Comparison of ENCODE assay signal across 8 mouse cellular contexts in genomic region chr15:84167600-84167999, GRCm38 (mm10). TPM values are rescaled to one million over a fixed set of nuclear protein-coding genes. Genes with fewer than 3 reads are reported as not detected.
DNase-seq lines count a peak whose midpoint lies in the region; ATAC-seq and TF ChIP-seq lines count a peak whose summit lies in the region.

Gene Pnpla3, plus strand, starts transcription at chr15:84167837.

- H3K9me3 ChIP-seq in ES-E14 (ENCODE audit: control insufficient read depth, insufficient read depth, low read depth, low read length): no peaks in the 10 kb centered on the region
- H3K9me3 ChIP-seq in forebrain, postnatal 0 days (ENCODE audit: low read length): no peaks in the 10 kb centered on the region
- no peaks in the 10 kb centered on the region for H3K9me3 ChIP-seq in neural tube, embryonic 15.5 days (replicated peaks)

- H3K4me2 ChIP-seq in forebrain, postnatal 0 days (ENCODE audit: low read depth): peak within 1 kb of the TSS; percentile 65
- peak within 1 kb of the TSS; percentile 76 for H3K4me2 ChIP-seq in neural tube, embryonic 15.5 days

- no peaks in the 10 kb centered on the region for H3K36me3 ChIP-seq in ES-E14 (ENCODE audit: control insufficient read depth, insufficient read depth, low read length, poor library complexity, severe bottlenecking)
- 0 out of 2 replicates have a peak, but pooled peaks cover 3% of the 10 kb centered on the region for H3K36me3 ChIP-seq in forebrain, postnatal 0 days (ENCODE audit: insufficient read depth)
- H3K36me3 ChIP-seq in neural tube, embryonic 15.5 days: no peaks in the 10 kb centered on the region

- peak; percentile 98 for ATAC-seq in forebrain, postnatal 0 days
- peak; percentile 97 for ATAC-seq in neural tube, embryonic 15.5 days (ENCODE audit: low FRiP score)

- peak; percentile 98 for DNase-seq in ES-E14 (ENCODE audit: low read depth, low spot score)
- DNase-seq in cerebellum, adult 8-10 months: peak; percentile 97
- DNase-seq in forebrain, postnatal 0 days: peak; percentile 97
- peak; percentile 93 to 94 for DNase-seq in heart, postnatal 36 days
- peak; percentile 97 to 98 for DNase-seq in layer of hippocampus, adult 18-20 months (ENCODE audit: low spot score in 2 of 2)
- DNase-seq in lung, adult 18-20 months: peak; percentile 95 to 96
- DNase-seq in testis, postnatal 14 days (ENCODE audit: low spot score): peak; percentile 91

- peak within 1 kb of the TSS; percentile 73 for H3K9ac ChIP-seq in ES-E14 (ENCODE audit: insufficient read depth, low read depth, low read length, poor library complexity, severe bottlenecking)
- H3K9ac ChIP-seq in forebrain, postnatal 0 days: peak within 1 kb of the TSS; percentile 69
- peak within 1 kb of the TSS; percentile 55 for H3K9ac ChIP-seq in neural tube, embryonic 15.5 days (replicated peaks)

- peak within 1 kb of the TSS; percentile 78 to 82 for H3K4me3 ChIP-seq in ES-E14 (ENCODE audit: insufficient read depth in 1 of 2, low read depth in 1 of 2, low read length in 2 of 2, poor library complexity in 1 of 2, severe bottlenecking in 1 of 2)
- H3K4me3 ChIP-seq in forebrain, postnatal 0 days (ENCODE audit: low read depth, low read length): peak within 1 kb of the TSS; percentile 61
- peak within 1 kb of the TSS; percentile 55 for H3K4me3 ChIP-seq in neural tube, embryonic 15.5 days (replicated peaks)

- H3K27ac ChIP-seq in ES-E14 (ENCODE audit: insufficient read depth, low read depth, low read length, poor library complexity, severe bottlenecking): no peak within 1 kb of the TSS
- H3K27ac ChIP-seq in forebrain, postnatal 0 days (ENCODE audit: low read depth, low read length): peak within 1 kb of the TSS; percentile 77
- H3K27ac ChIP-seq in neural tube, embryonic 15.5 days (replicated peaks): peak within 1 kb of the TSS; percentile 88

- intact Hi-C loops in heart, postnatal 36 days (cut with DNase I): loop anchor here (5.0 kb wide), 1 partner anchor 95 kb away; no protein-coding TSS in a partner anchor

- H3K4me1 ChIP-seq in ES-E14 (ENCODE audit: control insufficient read depth in 2 of 2, insufficient read depth in 2 of 2, low read length in 2 of 2, poor library complexity in 1 of 2): peaks cover 2 to 14% of the 10 kb centered on the region in 2 experiments; a peak in 2 of 4 replicates
- peaks cover 12% of the 10 kb centered on the region for H3K4me1 ChIP-seq in forebrain, postnatal 0 days (ENCODE audit: insufficient read depth)
- peaks cover 29% of the 10 kb centered on the region for H3K4me1 ChIP-seq in neural tube, embryonic 15.5 days

- in situ Hi-C loops in ES-E14 (cut with MboI; ENCODE audit: low sequenced_read_pairs in 2 of 2, unreplicated experiment in 2 of 2): no loop called here

- no peaks in the 10 kb centered on the region for H3K27me3 ChIP-seq in forebrain, postnatal 0 days (ENCODE audit: insufficient read depth, low read length)
- H3K27me3 ChIP-seq in neural tube, embryonic 15.5 days (replicated peaks): no peaks in the 10 kb centered on the region

- WGBS in forebrain, postnatal 0 days: 3% methylated on average over 28 of the region's 28 CpGs
- under 1% methylated on average over 28 of the region's 28 CpGs for WGBS in neural tube, embryonic 15.5 days

- peak; percentile 62 for TF ChIP-seq CTCF in forebrain, postnatal 0 days (IDR thresholded peaks at IDR 0.05; ENCODE audit: low read depth)

TF ChIP-seq in ES-E14, 5 proteins besides CTCF, POLR2A, EP300 and RAD21:
- TF ChIP-seq HCFC1 (IDR thresholded peaks at IDR 0.05; ENCODE audit: borderline replicate concordance, insufficient read depth, low read length): no peak
- no peak for TF ChIP-seq MAFK (IDR thresholded peaks at IDR 0.05; ENCODE audit: insufficient read depth, low read depth, low read length)
- TF ChIP-seq CHD2 (IDR thresholded peaks at IDR 0.05; ENCODE audit: low read depth, low read length): no peak
- no peak for TF ChIP-seq ZC3H11A (IDR thresholded peaks at IDR 0.05; ENCODE audit: borderline replicate concordance, low read depth, low read length)
- TF ChIP-seq ZNF384 (IDR thresholded peaks at IDR 0.05; ENCODE audit: low read depth, low read length): no peak

RNA-seq across cellular contexts. Expression of gene Pnpla3, which starts in this region (rescaled TPM):
- total RNA-seq in ES-E14 (2012; rRNA removed): 3.6 and 4.1 TPM in 2 replicates
- total RNA-seq in forebrain, postnatal 0 days (2014; rRNA removed): 5.2 and 5.6 TPM in 2 replicates
- 2.4 and 3.0 TPM in 2 replicates for polyA plus RNA-seq in forebrain, postnatal 0 days (2015; fragmentation: Nextera tagmentation; extraction: Ambion mirVana)
- total RNA-seq in heart, postnatal 36 days (2021): 1 to 10 TPM; 1.9 to 2.9 TPM
- total RNA-seq in layer of hippocampus, adult 18-20 months (2021): 1 to 10 TPM; 6.4 to 7.4 TPM
- polyA plus RNA-seq in neural tube, embryonic 15.5 days (2015; fragmentation: Nextera tagmentation; extraction: Ambion mirVana): 5.9 and 6.6 TPM in 2 replicates
